Mouse (Mus musculus): Measurements from ENCODE around the gene Gm4787.

DNA sequence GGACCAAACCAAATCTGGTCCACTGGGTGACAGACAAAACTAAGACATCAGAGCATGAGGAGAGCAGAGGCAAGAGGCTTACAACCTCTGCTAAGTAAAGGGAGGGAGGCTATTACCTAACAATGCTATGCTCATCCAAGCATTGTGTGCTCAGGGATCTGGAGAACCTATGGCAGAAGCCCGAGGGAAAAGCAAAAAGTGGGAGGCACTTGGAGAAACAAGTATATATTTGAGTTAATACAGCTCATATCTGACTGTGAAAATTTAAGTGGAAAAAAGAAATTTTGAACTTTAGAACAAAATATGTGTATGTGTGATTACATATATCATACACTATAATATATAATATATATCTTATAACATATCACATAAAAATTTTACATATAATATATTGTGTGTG is 42.6 kb upstream of the Gm4787 start, which contains the start of gene Adam4:
- TF ChIP-seq GATA1 (IDR thresholded peaks at IDR 0.05; ENCODE audit: low read length) (no peak), TAL1 (IDR thresholded peaks at IDR 0.05; ENCODE audit: low read length) (no peak)
